ENCODE assay signal across 8 mouse cellular contexts in genomic region chr3:144825151-144825550, GRCm38 (mm10). TPM values are rescaled to one million over a fixed set of nuclear protein-coding genes. Genes with fewer than 3 reads are reported as not detected.
DNase-seq lines count a peak whose midpoint lies in the region; ATAC-seq and TF ChIP-seq lines count a peak whose summit lies in the region.

No protein-coding gene starts in this region.

- H3K4me2 ChIP-seq in hindbrain, embryonic 14.5 days (replicated peaks): no peak overlapping the region

- peak; percentile 88 for DNase-seq in R1 (ENCODE audit: low read depth, low spot score)
- peak; percentile 36 to 54 for DNase-seq in cerebellum, adult 2 months
- peak; percentile 78 for DNase-seq in forelimb bud, embryonic 11.5 days (ENCODE audit: low read depth, low spot score)
- DNase-seq in hindbrain, embryonic 14.5 days (ENCODE audit: low spot score): peak; percentile 88
- peak; percentile 85 to 86 for DNase-seq in layer of hippocampus, postnatal 10 days (ENCODE audit: low spot score in 2 of 2)
- DNase-seq in lung, postnatal 4 days: peak; percentile 64 to 78
- peak; percentile 95 for DNase-seq in right cerebral cortex, postnatal 14 days
- DNase-seq in urinary bladder, postnatal 25 days (ENCODE audit: low spot score): peak; percentile 89

- no peaks in the 10 kb centered on the region for H3K9me3 ChIP-seq in hindbrain, embryonic 14.5 days (ENCODE audit: control insufficient read depth, low read length)

- ATAC-seq in hindbrain, embryonic 14.5 days (ENCODE audit: low FRiP score): peak; percentile 73; the same call in 1 of the 2 replicates

- no peaks in the 10 kb centered on the region for H3K27me3 ChIP-seq in cerebellum, adult 2 months (ENCODE audit: control insufficient read depth, insufficient read depth, low read length)
- H3K27me3 ChIP-seq in hindbrain, embryonic 14.5 days (ENCODE audit: control insufficient read depth, insufficient read depth, low read length): no peaks in the 10 kb centered on the region

- no peak overlapping the region for H3K4me3 ChIP-seq in cerebellum, adult 2 months (replicated peaks; ENCODE audit: insufficient read depth, low read depth, low read length)
- H3K4me3 ChIP-seq in hindbrain, embryonic 14.5 days (replicated peaks; ENCODE audit: low read length): no peak overlapping the region

- H3K9ac ChIP-seq in hindbrain, embryonic 14.5 days: no peak overlapping the region

- H3K4me1 ChIP-seq in cerebellum, adult 2 months (ENCODE audit: control insufficient read depth, insufficient read depth, low read length): no peaks in the 10 kb centered on the region
- no peaks in the 10 kb centered on the region for H3K4me1 ChIP-seq in hindbrain, embryonic 14.5 days (replicated peaks; ENCODE audit: control insufficient read depth, insufficient read depth, low read length)

- WGBS in cerebellum, adult 2 months: 16% methylated on average over 10 of the region's 10 CpGs
- WGBS in hindbrain, embryonic 14.5 days: 21% methylated on average over 10 of the region's 10 CpGs

- peak; percentile 57; the same call in 1 of the 2 replicates for TF ChIP-seq CTCF in cerebellum, adult 2 months (IDR thresholded peaks at IDR 0.05; ENCODE audit: borderline replicate concordance, insufficient read depth, low read depth, low read length)

- H3K27ac ChIP-seq in cerebellum, adult 2 months (ENCODE audit: insufficient read depth, low read length): no peak overlapping the region
- H3K27ac ChIP-seq in hindbrain, embryonic 14.5 days: no peak overlapping the region

- TF ChIP-seq POLR2A in cerebellum, adult 2 months (IDR thresholded peaks at IDR 0.05; ENCODE audit: borderline replicate concordance, insufficient read depth, low read length): no peak

- H3K36me3 ChIP-seq in hindbrain, embryonic 14.5 days (replicated peaks; ENCODE audit: control insufficient read depth, insufficient read depth): no peaks in the 10 kb centered on the region

RNA-seq across cellular contexts. Expression of gene Clca3a2, which starts 5.9 kb away (rescaled TPM):
- polyA plus RNA-seq in cerebellum, adult 2 months (2012; rRNA removed): not detected in 2 replicates
- polyA plus RNA-seq in hindbrain, embryonic 14.5 days (2014; fragmentation: Nextera tagmentation; extraction: Ambion mirVana): not detected in 2 replicates
- 1 to 10 TPM in 1 of 2 experiments, under 1 TPM in 1; 0.91 to 1.1 TPM for total RNA-seq in layer of hippocampus, postnatal 10 days (2021)

RNA-seq across cellular contexts. Expression of gene Clca3b, which starts 24.0 kb away (rescaled TPM):
- polyA plus RNA-seq in cerebellum, adult 2 months (2012; rRNA removed): not detected in 2 replicates
- not detected in 2 replicates for polyA plus RNA-seq in hindbrain, embryonic 14.5 days (2014; fragmentation: Nextera tagmentation; extraction: Ambion mirVana)
- not detected for total RNA-seq in layer of hippocampus, postnatal 10 days (2021)

Comparison
In these comparisons a context has a peak if more than half of its experiments do, and no peak if none do; other contexts are left out.
1. DNase-seq: peak in every context shown above with its lines; median percentile 95 in right cerebral cortex, postnatal 14 days; 89 in urinary bladder, postnatal 25 days; 88 in R1; 88 in hindbrain, embryonic 14.5 days; 86 in layer of hippocampus, postnatal 10 days; 78 in forelimb bud, embryonic 11.5 days; 71 in lung, postnatal 4 days; 45 in cerebellum, adult 2 months.